Mouse (Mus musculus): ENCODE measurements around the gene Sprr2a1. TPM values are rescaled to one million over a fixed set of nuclear protein-coding genes. Genes with fewer than 3 reads are reported as not detected.

Gene Sprr2a1
- total RNA-seq, 2 experiments from 2014 or later: not detected

Other genes with a start within 250 kb of the Sprr2a1 start
- not detected in 2 replicates for gene Pglyrp3, start 201.2 kb upstream of the Sprr2a1 start, total RNA-seq (2015)
- not detected in 2 replicates for gene Pglyrp3, start 201.2 kb upstream of the Sprr2a1 start, total RNA-seq (2017)
- gene Lor, start 132.7 kb upstream of the Sprr2a1 start, total RNA-seq (2015): not detected in 2 replicates
- not detected in 2 replicates for gene Lor, start 132.7 kb upstream of the Sprr2a1 start, total RNA-seq (2017)
- not detected in 2 replicates for gene Prr9, start 91.9 kb upstream of the Sprr2a1 start, total RNA-seq (2015)
- gene Prr9, start 91.9 kb upstream of the Sprr2a1 start, total RNA-seq (2017): not detected in 2 replicates
- gene Lelp1, start 73.1 kb upstream of the Sprr2a1 start, total RNA-seq (2015): not detected in 2 replicates
- not detected in 2 replicates for gene Lelp1, start 73.1 kb upstream of the Sprr2a1 start, total RNA-seq (2017)
- not detected in 2 replicates for gene Sprr2a2, start 121 bp downstream of the Sprr2a1 start, total RNA-seq (2015)
- gene Sprr2a2, start 121 bp downstream of the Sprr2a1 start, total RNA-seq (2017): not detected in 2 replicates
- gene Sprr2a3, start 69.6 kb downstream of the Sprr2a1 start, total RNA-seq (2015): not detected in 2 replicates
- gene Sprr2a3, start 69.6 kb downstream of the Sprr2a1 start, total RNA-seq (2017): not detected in 2 replicates
- gene Sprr2b, start 100.8 kb downstream of the Sprr2a1 start, total RNA-seq (2015): not detected in 2 replicates
- gene Sprr2b, start 100.8 kb downstream of the Sprr2a1 start, total RNA-seq (2017): not detected in 2 replicates
- gene Sprr2d, start 123.3 kb downstream of the Sprr2a1 start, total RNA-seq (2015): not detected in 2 replicates
- gene Sprr2d, start 123.3 kb downstream of the Sprr2a1 start, total RNA-seq (2017): not detected in 2 replicates
- gene Sprr2e, start 136.3 kb downstream of the Sprr2a1 start, total RNA-seq (2015): not detected in 2 replicates
- not detected in 2 replicates for gene Sprr2e, start 136.3 kb downstream of the Sprr2a1 start, total RNA-seq (2017)
- not detected in 2 replicates for gene Sprr2f, start 149.4 kb downstream of the Sprr2a1 start, total RNA-seq (2015)
- not detected in 2 replicates for gene Sprr2f, start 149.4 kb downstream of the Sprr2a1 start, total RNA-seq (2017)
- not detected in 2 replicates for gene Sprr2h, start 169.9 kb downstream of the Sprr2a1 start, total RNA-seq (2015)
- not detected in 2 replicates for gene Sprr2h, start 169.9 kb downstream of the Sprr2a1 start, total RNA-seq (2017)
- gene Sprr2i, start 192.2 kb downstream of the Sprr2a1 start, total RNA-seq (2015): not detected in 2 replicates
- not detected in 2 replicates for gene Sprr2i, start 192.2 kb downstream of the Sprr2a1 start, total RNA-seq (2017)
- not detected in 2 replicates for gene Sprr2j-ps, start 202.3 kb downstream of the Sprr2a1 start, total RNA-seq (2015)
- gene Sprr2j-ps, start 202.3 kb downstream of the Sprr2a1 start, total RNA-seq (2017): not detected in 2 replicates
- 7.0 and 7.4 TPM in 2 replicates for gene Gm9774, start 213.6 kb downstream of the Sprr2a1 start, total RNA-seq (2015)
- 1.1 and 2.3 TPM in 2 replicates for gene Gm9774, start 213.6 kb downstream of the Sprr2a1 start, total RNA-seq (2017)
- not detected in 2 replicates for gene Sprr2k, start 216.8 kb downstream of the Sprr2a1 start, total RNA-seq (2015)
- gene Sprr2k, start 216.8 kb downstream of the Sprr2a1 start, total RNA-seq (2017): not detected in 2 replicates
- gene Sprr1b, start 223.0 kb downstream of the Sprr2a1 start, total RNA-seq (2015): not detected in 2 replicates
- gene Sprr1b, start 223.0 kb downstream of the Sprr2a1 start, total RNA-seq (2017): not detected in 2 replicates
- gene Sprr3, start 242.9 kb downstream of the Sprr2a1 start, total RNA-seq (2015): not detected in 2 replicates
- gene Sprr3, start 242.9 kb downstream of the Sprr2a1 start, total RNA-seq (2017): not detected in 2 replicates